Mouse (Mus musculus): ENCODE results near the gene Foxd2. TPM values are rescaled to one million over a fixed set of nuclear protein-coding genes. Genes with fewer than 3 reads are reported as not detected.

The Foxd2 gene
- polyA plus RNA-seq, 1 experiment from 2014 or later: 0.21 TPM

GRCm38 (mm10) chr4:114917091-114917490, 8.4 kb upstream of the Foxd2 start:
- H3K4me1 ChIP-seq (ENCODE audit: control insufficient read depth, insufficient read depth, low read length): 0 out of 2 replicates have a peak, but pooled peaks cover 2% of the 10 kb centered on the region
- no peaks in the 10 kb centered on the region for H3K36me3 ChIP-seq (ENCODE audit: control insufficient read depth, insufficient read depth, low read length)
- WGBS: 46% methylated on average over 2 of the region's 2 CpGs
- H3K4me3 ChIP-seq (ENCODE audit: low read length): no peak overlapping the region
- no peak overlapping the region for H3K9ac ChIP-seq (ENCODE audit: low read depth, low read length)
- no peaks in the 10 kb centered on the region for H3K9me3 ChIP-seq (ENCODE audit: control insufficient read depth, low read length)
- H3K27me3 ChIP-seq (replicated peaks; ENCODE audit: control insufficient read depth, insufficient read depth, low read length): peaks cover 41% of the 10 kb centered on the region
- no peak overlapping the region for H3K4me2 ChIP-seq (ENCODE audit: low read depth, low read length)
- ATAC-seq: no peak
- no peak overlapping the region for H3K27ac ChIP-seq (ENCODE audit: low read length)

- Histone ChIP-seq H3K4me3 (ENCODE audit: low read length) (no peak overlapping the region), H3K36me3 (ENCODE audit: control insufficient read depth, insufficient read depth, low read length) (no peaks in the 10 kb centered on the region), H3K4me2 (ENCODE audit: low read depth, low read length) (no peak overlapping the region), H3K9me3 (ENCODE audit: control insufficient read depth, low read length) (no peaks in the 10 kb centered on the region), H3K27me3 (replicated peaks; ENCODE audit: control insufficient read depth, insufficient read depth, low read length) (peaks cover 49% of the 10 kb centered on the region), H3K27ac (ENCODE audit: low read length) (no peak overlapping the region), H3K4me1 (ENCODE audit: control insufficient read depth, insufficient read depth, low read length) (0 out of 2 replicates have a peak, but pooled peaks cover 2% of the 10 kb centered on the region), H3K9ac (ENCODE audit: low read depth, low read length) (no peak overlapping the region)
- WGBS: 51% methylated on average over 4 of the region's 4 CpGs
- ATAC-seq: no peak
These were observed 7.4 kb upstream of the Foxd2 start for GRCm38 (mm10) chr4:114916056-114916455.

GRCm38 (mm10) chr4:114913594-114913962, 4.9 kb upstream of the Foxd2 start:
- H3K27me3 ChIP-seq (replicated peaks; ENCODE audit: control insufficient read depth, insufficient read depth, low read length): peaks cover 69% of the 10 kb centered on the region
- H3K27ac ChIP-seq (ENCODE audit: low read length): no peak overlapping the region
- H3K9ac ChIP-seq (ENCODE audit: low read depth, low read length): no peak overlapping the region
- peaks cover 7% of the 10 kb centered on the region; the same call in 1 of the 2 replicates for H3K4me1 ChIP-seq (ENCODE audit: control insufficient read depth, insufficient read depth, low read length)
- H3K4me2 ChIP-seq (ENCODE audit: low read depth, low read length): no peak overlapping the region
- no peaks in the 10 kb centered on the region for H3K36me3 ChIP-seq (ENCODE audit: control insufficient read depth, insufficient read depth, low read length)
- no peaks in the 10 kb centered on the region for H3K9me3 ChIP-seq (ENCODE audit: control insufficient read depth, low read length)
- 1% methylated on average over 13 of the region's 13 CpGs for WGBS
- ATAC-seq: no peak
- no peak overlapping the region for H3K4me3 ChIP-seq (ENCODE audit: low read length)

DNA sequence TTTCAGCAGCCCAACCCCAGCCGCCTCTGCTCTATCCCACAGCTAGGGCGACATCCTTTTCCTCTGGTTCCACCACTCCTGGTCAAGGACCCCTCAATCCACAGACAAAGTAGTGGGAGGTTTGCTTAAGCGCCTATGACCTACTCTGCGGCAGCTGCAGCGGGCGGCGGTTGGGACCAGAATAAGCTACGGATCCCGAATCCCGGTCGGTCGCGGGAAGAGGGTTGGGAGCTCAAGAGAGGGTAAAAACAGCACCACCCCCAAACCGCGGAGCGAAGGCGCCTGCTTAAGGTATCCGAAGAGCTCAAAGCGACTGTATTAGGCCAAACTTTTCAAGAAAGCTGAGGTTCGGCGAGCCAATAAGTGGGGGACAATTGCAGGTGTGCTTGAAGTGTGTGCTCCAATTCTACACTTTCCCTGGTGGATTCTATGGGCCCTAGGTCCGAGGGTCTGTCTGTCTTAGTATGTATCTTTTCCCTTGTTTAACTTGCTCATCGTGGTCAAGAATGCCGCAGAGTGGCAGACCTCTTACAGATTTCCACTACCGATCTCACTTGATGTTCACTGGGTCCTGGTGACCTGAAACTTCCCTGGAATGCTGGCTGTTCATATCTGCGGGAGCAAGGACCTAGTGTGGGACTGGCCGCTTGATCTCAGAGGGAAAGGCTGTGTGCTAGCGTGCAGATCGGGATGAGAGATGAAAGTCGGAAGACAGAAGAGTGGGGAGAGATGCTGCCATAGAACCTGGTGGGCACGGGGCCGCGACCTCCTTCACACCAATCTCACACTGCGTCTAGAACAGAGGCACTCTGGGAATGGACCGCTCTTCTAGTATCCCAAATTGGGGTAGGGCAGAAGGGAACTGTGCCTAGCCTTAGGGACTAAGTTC, 4.3 kb upstream of the Foxd2 start:
- no peaks in the 10 kb centered on the region for H3K9me3 ChIP-seq (ENCODE audit: control insufficient read depth, low read length)
- H3K4me2 ChIP-seq (ENCODE audit: low read depth, low read length): no peak overlapping the region
- ATAC-seq: no peak
- H3K27ac ChIP-seq (ENCODE audit: low read length): no peak overlapping the region
- H3K9ac ChIP-seq (ENCODE audit: low read depth, low read length): no peak overlapping the region
- H3K4me3 ChIP-seq (ENCODE audit: low read length): no peak overlapping the region
- no peaks in the 10 kb centered on the region for H3K36me3 ChIP-seq (ENCODE audit: control insufficient read depth, insufficient read depth, low read length)
- peaks cover 13% of the 10 kb centered on the region for H3K4me1 ChIP-seq (ENCODE audit: control insufficient read depth, insufficient read depth, low read length)
- H3K27me3 ChIP-seq (replicated peaks; ENCODE audit: control insufficient read depth, insufficient read depth, low read length): peaks cover 75% of the 10 kb centered on the region
- WGBS: 9% methylated on average over 35 of the region's 35 CpGs

DNA sequence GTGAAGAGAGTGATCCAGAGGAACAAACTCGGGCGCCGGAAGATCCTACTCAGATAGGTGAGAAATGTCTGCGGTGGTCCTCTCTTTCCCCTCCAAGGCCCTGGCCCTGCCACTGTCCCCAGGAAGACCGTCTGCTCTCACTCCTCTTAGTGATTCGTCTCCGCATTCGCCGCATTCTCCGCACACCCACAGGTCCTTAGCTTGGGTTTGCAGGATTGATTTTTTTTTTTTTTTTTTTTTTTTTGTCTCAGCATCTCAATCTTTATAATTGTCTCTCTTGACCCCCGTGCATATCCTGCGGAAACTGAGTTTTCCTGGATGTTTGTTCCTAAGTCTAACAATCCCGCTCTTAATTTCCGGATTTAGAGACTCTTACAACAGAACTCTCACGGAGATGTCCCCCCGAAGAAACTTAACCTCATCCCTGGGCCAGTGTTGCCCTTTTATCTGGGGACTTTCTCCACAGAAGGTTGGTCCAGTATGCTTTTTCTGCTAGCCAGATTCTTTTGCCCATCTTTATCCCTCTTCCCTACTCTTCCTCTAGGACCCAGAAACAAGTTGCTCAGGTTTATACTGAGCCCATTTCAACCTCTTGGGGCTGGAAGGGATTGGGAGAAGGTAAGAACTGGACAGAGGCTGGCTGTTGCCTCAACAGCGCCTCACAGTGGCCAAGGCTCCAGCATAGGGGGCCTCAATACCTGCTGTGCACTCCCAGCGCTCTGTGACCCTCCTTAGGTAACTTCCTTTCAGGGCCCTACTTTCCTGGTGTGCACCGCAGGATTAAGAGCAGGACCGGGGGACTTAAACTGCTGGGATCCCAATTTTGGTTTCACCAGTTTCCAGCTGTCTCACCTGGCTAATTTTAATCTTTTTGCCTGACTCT, 1.2 kb upstream of the Foxd2 start:
- Histone ChIP-seq H3K4me2 (ENCODE audit: low read depth, low read length) (peak overlapping the region; percentile 98), H3K4me1 (ENCODE audit: control insufficient read depth, insufficient read depth, low read length) (peaks cover 22% of the 10 kb centered on the region), H3K27ac (ENCODE audit: low read length) (no peak overlapping the region), H3K9me3 (ENCODE audit: control insufficient read depth, low read length) (no peaks in the 10 kb centered on the region), H3K4me3 (ENCODE audit: low read length) (peak overlapping the region; percentile 62), H3K27me3 (replicated peaks; ENCODE audit: control insufficient read depth, insufficient read depth, low read length) (peaks cover 91% of the 10 kb centered on the region), H3K36me3 (ENCODE audit: control insufficient read depth, insufficient read depth, low read length) (no peaks in the 10 kb centered on the region), H3K9ac (ENCODE audit: low read depth, low read length) (peak overlapping the region; percentile 67; the same call in 1 of the 2 replicates)
- WGBS: 5% methylated on average over 20 of the region's 20 CpGs
- no peak for ATAC-seq

DNA sequence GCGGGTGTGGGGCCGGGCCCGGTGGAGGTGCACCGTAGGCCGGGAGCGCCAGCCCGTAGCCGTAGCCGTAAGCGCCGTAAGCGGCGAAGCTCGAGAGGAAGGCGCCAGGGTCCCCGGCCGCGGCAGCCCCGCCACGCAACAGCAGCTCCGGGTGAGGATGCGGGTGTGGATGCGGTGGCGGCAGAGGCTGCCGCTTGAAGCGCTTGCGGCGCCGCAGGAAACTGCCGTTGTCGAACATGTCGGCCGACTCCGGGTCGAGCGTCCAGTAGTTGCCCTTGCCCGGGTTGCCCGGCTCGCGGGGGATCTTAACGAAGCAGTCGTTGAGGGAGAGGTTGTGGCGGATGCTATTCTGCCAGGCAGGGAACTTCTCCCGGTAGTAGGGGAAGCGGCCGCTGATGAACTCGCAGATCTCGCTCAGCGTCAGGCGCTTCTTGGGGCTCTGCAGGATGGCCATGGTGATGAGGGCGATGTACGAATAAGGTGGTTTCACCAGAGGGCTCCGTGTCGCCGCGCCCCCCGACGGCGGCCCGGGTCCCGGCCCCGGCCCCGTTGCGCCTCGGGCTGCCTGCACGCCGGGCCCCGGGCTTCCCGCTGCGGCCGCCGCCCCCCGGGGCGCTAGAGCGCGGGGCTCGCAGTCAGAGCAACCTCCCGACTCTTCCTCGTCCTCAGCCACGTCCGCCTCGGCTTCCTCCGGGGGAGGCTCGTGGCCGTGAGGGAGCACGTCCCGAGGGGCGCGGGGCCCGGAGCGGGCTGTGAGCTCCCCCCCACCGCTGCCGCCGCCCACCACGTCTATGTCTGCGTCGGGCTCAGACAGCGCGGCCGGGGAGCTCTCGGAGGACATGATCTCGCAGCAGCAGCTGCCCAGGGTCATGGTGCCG, 483 bp downstream of the Foxd2 start:
- Histone ChIP-seq H3K4me1 (ENCODE audit: control insufficient read depth, insufficient read depth, low read length) (peaks cover 20% of the 10 kb centered on the region), H3K9me3 (ENCODE audit: control insufficient read depth, low read length) (no peaks in the 10 kb centered on the region), H3K4me3 (ENCODE audit: low read length) (peak overlapping the region; percentile 62), H3K4me2 (ENCODE audit: low read depth, low read length) (peak overlapping the region; percentile 98), H3K27ac (ENCODE audit: low read length) (peak overlapping the region; percentile 33; the same call in 1 of the 2 replicates), H3K27me3 (replicated peaks; ENCODE audit: control insufficient read depth, insufficient read depth, low read length) (peaks cover 88% of the 10 kb centered on the region), H3K9ac (ENCODE audit: low read depth, low read length) (peak overlapping the region; percentile 67), H3K36me3 (ENCODE audit: control insufficient read depth, insufficient read depth, low read length) (no peaks in the 10 kb centered on the region)
- WGBS: under 1% methylated on average over 92 of the region's 103 CpGs
- ATAC-seq: peak; percentile 43

GRCm38 (mm10) chr4:114907056-114907917, 1.4 kb downstream of the Foxd2 start:
- no peaks in the 10 kb centered on the region for H3K36me3 ChIP-seq (ENCODE audit: control insufficient read depth, insufficient read depth, low read length)
- peak overlapping the region; percentile 62 for H3K4me3 ChIP-seq (ENCODE audit: low read length)
- H3K4me2 ChIP-seq (ENCODE audit: low read depth, low read length): peak overlapping the region; percentile 98
- no peak for ATAC-seq
- WGBS: 2% methylated on average over 74 of the region's 74 CpGs
- H3K9ac ChIP-seq (ENCODE audit: low read depth, low read length): peak overlapping the region; percentile 67
- no peaks in the 10 kb centered on the region for H3K9me3 ChIP-seq (ENCODE audit: control insufficient read depth, low read length)
- peaks cover 20% of the 10 kb centered on the region for H3K4me1 ChIP-seq (ENCODE audit: control insufficient read depth, insufficient read depth, low read length)
- no peak overlapping the region for H3K27ac ChIP-seq (ENCODE audit: low read length)
- H3K27me3 ChIP-seq (replicated peaks; ENCODE audit: control insufficient read depth, insufficient read depth, low read length): peaks cover 89% of the 10 kb centered on the region

GRCm38 (mm10) chr4:114905969-114906680, 2.5 kb downstream of the Foxd2 start:
- 27% methylated on average over 10 of the region's 10 CpGs for WGBS
- no peak for ATAC-seq
- Histone ChIP-seq H3K27ac (ENCODE audit: low read length) (no peak overlapping the region), H3K36me3 (ENCODE audit: control insufficient read depth, insufficient read depth, low read length) (no peaks in the 10 kb centered on the region), H3K27me3 (replicated peaks; ENCODE audit: control insufficient read depth, insufficient read depth, low read length) (peaks cover 86% of the 10 kb centered on the region), H3K9me3 (ENCODE audit: control insufficient read depth, low read length) (no peaks in the 10 kb centered on the region), H3K9ac (ENCODE audit: low read depth, low read length) (no peak overlapping the region), H3K4me1 (ENCODE audit: control insufficient read depth, insufficient read depth, low read length) (peaks cover 24% of the 10 kb centered on the region), H3K4me2 (ENCODE audit: low read depth, low read length) (no peak overlapping the region), H3K4me3 (ENCODE audit: low read length) (peak overlapping the region; percentile 16)
